Mouse (Mus musculus) megakaryocyte, embryonic 14.5 days (primary cell): ENCODE measurements around the gene Ntsr1.

Experiments
- FLI1 ChIP-seq: IDR thresholded peaks from 2 replicates; pipeline ENCODE4 v1.6.1; 2012; ENCODE audit warnings: low read length, inconsistent platforms, mixed read lengths
- GATA1 ChIP-seq: IDR thresholded peaks from 3 replicates; pipeline ENCODE4 v1.6.1; 2012; ENCODE audit warnings: mixed read lengths, low read length, inconsistent platforms, borderline replicate concordance

DNA sequence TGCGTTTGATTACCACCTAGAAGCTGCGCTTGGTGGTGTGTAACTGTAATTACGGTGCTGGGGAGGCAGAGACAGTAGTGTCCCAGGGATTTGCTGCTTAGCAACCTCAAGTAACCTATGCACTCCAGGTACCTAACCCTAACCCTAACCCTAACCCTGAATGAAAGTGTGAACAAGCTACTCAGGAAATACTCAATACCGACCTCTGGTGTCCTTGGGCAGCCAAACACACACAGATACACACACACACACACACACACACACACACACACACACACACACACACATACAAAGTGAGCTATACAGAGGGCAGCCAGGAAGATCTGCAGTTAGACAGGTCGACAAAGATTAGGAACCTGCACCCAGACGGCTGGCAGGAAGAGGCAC is 89.0 kb downstream of the Ntsr1 start:
- TF ChIP-seq GATA1 (no peak), FLI1 (no peak)
